Mouse (Mus musculus) limb, embryonic 14.5 days (tissue): ENCODE results near the gene Col15a1. TPM values are rescaled to one million over a fixed set of nuclear protein-coding genes. Genes with fewer than 3 reads are reported as not detected.

ENCODE experiments used
- ATAC-seq: fragments of 200-750 bp; cut with Nextera tagmentation; 2 replicates; pipeline ENCODE4 v1.8.0; 2017; ENCODE audit warnings: low read depth, moderate number of reproducible peaks, moderate TSS enrichment; ENCODE audit not compliant: low FRiP score
- DNase-seq: peaks from one replicate; pipeline ENCODE4 v3.0.0-alpha.2; 2015; ENCODE audit warnings: low spot score
- H3K27ac ChIP-seq: fragments of 300-500 bp; sonication (generic); replicated peaks from 2 replicates; pipeline ENCODE4 v1.5.1; 2014; ENCODE audit warnings: low read depth, mild to moderate bottlenecking, low read length, moderate library complexity, mixed read lengths
- H3K27me3 ChIP-seq: fragments of 300-500 bp; sonication (generic); 2 replicates; pipeline ENCODE4 v1.6.1; 2014; ENCODE audit warnings: low read length, mixed read lengths; ENCODE audit not compliant: control insufficient read depth, insufficient read depth
- H3K36me3 ChIP-seq: fragments of 300-500 bp; sonication (generic); 2 replicates; pipeline ENCODE4 v1.6.1; 2014; ENCODE audit warnings: mild to moderate bottlenecking, low read length, moderate library complexity, mixed read lengths; ENCODE audit not compliant: control insufficient read depth, insufficient read depth
- H3K4me1 ChIP-seq: fragments of 300-500 bp; sonication (generic); 2 replicates; pipeline ENCODE4 v1.6.1; 2014; ENCODE audit warnings: antibody characterized with exemption, low read length, mixed read lengths; ENCODE audit not compliant: control insufficient read depth, insufficient read depth
- H3K4me2 ChIP-seq: fragments of 300-500 bp; sonication (generic); replicated peaks from 2 replicates; pipeline ENCODE4 v1.6.1; 2014; ENCODE audit warnings: low read depth, mild to moderate bottlenecking, low read length, moderate library complexity; ENCODE audit not compliant: severe bottlenecking
- H3K4me3 ChIP-seq: fragments of 300-500 bp; sonication (generic); replicated peaks from 2 replicates; pipeline ENCODE4 v1.5.1; 2014; ENCODE audit warnings: low read length
- H3K9ac ChIP-seq: fragments of 300-500 bp; sonication (generic); 2 replicates; pipeline ENCODE4 v1.6.1; 2014; ENCODE audit warnings: mild to moderate bottlenecking, low read depth, low read length, moderate library complexity; ENCODE audit not compliant: severe bottlenecking
- H3K9me3 ChIP-seq: fragments of 300-500 bp; sonication (generic); 2 replicates; pipeline ENCODE4 v1.6.1; 2016; ENCODE audit warnings: low read length; ENCODE audit not compliant: control insufficient read depth
- POLR2A ChIP-seq: fragments of 200-500 bp; IDR thresholded peaks from 2 replicates; pipeline ENCODE4 v1.8.0; 2012; ENCODE audit warnings: inconsistent platforms, mild to moderate bottlenecking, moderate library complexity, borderline replicate concordance; ENCODE audit not compliant: insufficient read depth, insufficient read length; ENCODE audit errors: extremely low read depth
- WGBS: fragments of 180-500 bp; shearing (Covaris S2); extraction: QIAGEN DNeasy Blood & Tissue Kit; methylation state at CpG from one replicate; pipeline ENCODE4 v1.1.7; 2014; 5-methylcytosine and 5-hydroxymethylcytosine counted together
- polyA plus RNA-seq, 2 experiments: library from polyadenylated mRNA; depleted of rRNA in 1 of 2; stranded (reverse) in 1 of 2; unstranded in 1 of 2; fragments of >200 nt; fragmentation: Nextera tagmentation in 1 of 2; extraction: Ambion mirVana in 1 of 2; gene quantifications; 2 replicates each; pipeline versions ENCODE4 v1.2.1 to v1.2.3; 2012 to 2014

Col15a1 gene
- polyA plus RNA-seq, 2 experiments, result 30.6 to 86.3 TPM

DNA sequence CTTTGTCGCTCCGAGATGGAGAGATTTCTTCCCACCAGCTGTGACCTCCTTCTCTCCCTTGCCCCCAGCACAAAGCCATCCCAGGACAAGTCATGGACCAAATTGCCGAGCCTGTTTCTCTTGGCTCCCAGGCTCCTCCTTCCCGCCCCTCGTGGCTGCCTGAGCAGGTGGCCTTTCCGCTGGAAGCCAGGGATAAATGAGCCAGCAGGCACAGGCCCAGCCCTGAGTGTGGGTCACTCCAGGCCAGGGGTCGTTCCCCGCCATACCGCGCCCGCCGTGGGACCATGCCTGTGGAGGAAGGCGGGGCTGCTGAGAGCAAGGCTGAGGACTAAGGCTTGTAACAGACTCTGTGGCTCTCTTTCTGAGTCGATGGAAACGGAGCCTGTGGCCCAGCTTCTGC lies 29.3 kb downstream of the Col15a1 start:
- 29% methylated on average over 15 of the region's 15 CpGs for WGBS
- no peaks in the 10 kb centered on the region for H3K9me3 ChIP-seq
- H3K27me3 ChIP-seq, result no peaks in the 10 kb centered on the region
- TF ChIP-seq POLR2A, result no peak
- H3K27ac ChIP-seq, result no peak overlapping the region
- H3K4me2 ChIP-seq, result no peak overlapping the region
- no peak overlapping the region for H3K4me3 ChIP-seq
- H3K4me1 ChIP-seq, result peaks cover 11% of the 10 kb centered on the region; the same call in 1 of the 2 replicates
- ATAC-seq (no peak), DNase-seq (no peak)
- H3K36me3 ChIP-seq, result no peaks in the 10 kb centered on the region
- no peak overlapping the region for H3K9ac ChIP-seq

DNA sequence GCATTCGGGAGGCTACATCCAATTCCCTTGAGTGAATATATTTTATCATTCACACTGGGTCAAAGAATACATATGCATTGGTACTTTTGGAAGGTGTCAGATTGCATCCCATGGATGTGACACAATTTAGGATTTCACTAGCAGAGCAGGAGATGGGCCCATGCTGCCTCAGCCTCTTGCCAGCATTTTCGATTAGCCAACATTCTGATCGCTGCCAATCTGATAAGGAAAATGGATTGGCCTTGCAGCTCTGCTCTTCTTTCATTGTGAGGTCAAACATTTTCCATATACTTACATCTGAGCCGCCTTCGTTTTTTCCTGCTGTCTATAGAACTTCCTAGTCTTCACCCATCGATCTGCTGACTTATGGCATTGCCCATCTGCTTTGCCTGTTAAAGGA lies 31.2 kb downstream of the Col15a1 start:
- no peak overlapping the region for H3K4me2 ChIP-seq
- 84% methylated on average over 6 of the region's 6 CpGs for WGBS
- no peak overlapping the region for H3K4me3 ChIP-seq
- no peaks in the 10 kb centered on the region for H3K9me3 ChIP-seq
- no peak for TF ChIP-seq POLR2A
- H3K36me3 ChIP-seq, result no peaks in the 10 kb centered on the region
- no peak for ATAC-seq
- peaks cover 10% of the 10 kb centered on the region; the same call in 1 of the 2 replicates for H3K4me1 ChIP-seq
- no peak for DNase-seq
- no peak overlapping the region for H3K9ac ChIP-seq
- H3K27me3 ChIP-seq, result no peaks in the 10 kb centered on the region
- no peak overlapping the region for H3K27ac ChIP-seq

DNA sequence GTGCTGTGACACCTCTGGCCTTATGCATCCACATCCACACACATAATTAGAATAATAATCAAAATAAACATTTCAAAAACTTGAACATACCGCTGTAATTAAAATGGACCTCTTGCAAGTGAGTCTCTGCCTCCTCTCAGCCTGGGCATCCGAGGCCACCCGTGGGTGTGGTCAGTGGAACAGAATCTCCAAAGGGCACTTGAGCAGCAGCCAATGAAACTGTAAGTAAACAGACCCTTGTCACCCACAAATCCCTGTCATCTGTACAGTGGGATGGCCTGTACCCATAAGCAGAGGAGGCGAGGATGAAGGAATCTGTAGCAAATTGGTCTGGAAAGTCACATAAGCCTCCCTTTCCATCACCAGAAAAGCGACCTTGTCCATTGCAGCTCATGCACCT lies 32.9 kb downstream of the Col15a1 start:
- H3K4me3 ChIP-seq, result no peak overlapping the region
- 79% methylated on average over 5 of the region's 5 CpGs for WGBS
- H3K27me3 ChIP-seq, result no peaks in the 10 kb centered on the region
- ATAC-seq (no peak), DNase-seq (no peak)
- H3K4me1 ChIP-seq, result no peaks in the 10 kb centered on the region
- no peak overlapping the region for H3K9ac ChIP-seq
- no peaks in the 10 kb centered on the region for H3K36me3 ChIP-seq
- no peak for TF ChIP-seq POLR2A
- no peak overlapping the region for H3K4me2 ChIP-seq
- H3K27ac ChIP-seq, result no peak overlapping the region
- no peaks in the 10 kb centered on the region for H3K9me3 ChIP-seq

DNA sequence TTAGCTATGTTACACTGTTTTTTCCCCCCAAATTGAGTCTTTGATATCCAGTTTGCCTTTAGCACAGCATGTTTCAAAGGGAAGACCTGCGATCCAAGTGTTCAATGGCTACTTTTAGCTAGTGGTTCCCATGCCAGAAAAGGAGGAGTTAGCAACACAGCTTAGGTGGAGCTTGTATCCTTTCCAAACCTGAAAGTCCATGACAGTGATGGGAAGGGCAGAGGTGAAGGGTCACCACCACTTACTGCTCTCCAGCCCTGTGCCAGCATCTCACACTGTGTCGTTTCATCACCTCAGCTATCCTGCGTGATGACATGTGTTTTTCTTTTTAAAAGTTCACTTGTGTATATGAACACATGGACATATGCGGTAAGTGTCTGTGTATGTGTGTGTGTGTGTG lies 34.2 kb downstream of the Col15a1 start:
- DNase-seq (no peak), ATAC-seq (no peak)
- Histone ChIP-seq H3K36me3 (no peaks in the 10 kb centered on the region), H3K9ac (no peak overlapping the region), H3K4me1 (0 out of 2 replicates have a peak, but pooled peaks cover under 1% of the 10 kb centered on the region), H3K4me3 (no peak overlapping the region), H3K27ac (no peak overlapping the region), H3K4me2 (no peak overlapping the region), H3K9me3 (no peaks in the 10 kb centered on the region), H3K27me3 (no peaks in the 10 kb centered on the region)
- 71% methylated on average over 4 of the region's 4 CpGs for WGBS
- no peak for TF ChIP-seq POLR2A

DNA sequence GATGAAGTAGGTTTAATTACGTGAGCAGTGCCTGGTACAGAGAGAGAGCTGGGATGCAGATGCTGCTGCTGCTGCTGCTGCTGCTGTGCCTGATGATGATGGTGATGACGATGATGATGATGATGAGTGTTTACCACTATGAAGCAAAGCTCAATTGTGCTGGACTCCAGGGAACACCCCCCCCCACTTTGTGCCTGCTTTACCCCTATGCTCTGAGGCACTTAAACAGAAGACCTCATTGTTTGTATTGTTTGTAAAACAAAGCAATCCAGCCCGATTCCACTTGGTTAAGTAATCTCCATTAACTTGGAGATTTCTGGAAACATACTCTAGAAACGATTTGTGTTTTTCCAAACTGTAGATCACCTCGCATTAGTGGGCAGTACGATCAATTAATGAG lies 36.7 kb downstream of the Col15a1 start:
- no peaks in the 10 kb centered on the region for H3K9me3 ChIP-seq
- H3K27ac ChIP-seq, result no peak overlapping the region
- H3K4me3 ChIP-seq, result no peak overlapping the region
- DNase-seq, result no peak
- ATAC-seq, result no peak
- 0 out of 2 replicates have a peak, but pooled peaks cover 5% of the 10 kb centered on the region for H3K4me1 ChIP-seq
- TF ChIP-seq POLR2A, result no peak
- no peaks in the 10 kb centered on the region for H3K27me3 ChIP-seq
- no peak overlapping the region for H3K4me2 ChIP-seq
- 60% methylated on average over 6 of the region's 6 CpGs for WGBS
- H3K36me3 ChIP-seq, result no peaks in the 10 kb centered on the region
- H3K9ac ChIP-seq, result no peak overlapping the region

DNA sequence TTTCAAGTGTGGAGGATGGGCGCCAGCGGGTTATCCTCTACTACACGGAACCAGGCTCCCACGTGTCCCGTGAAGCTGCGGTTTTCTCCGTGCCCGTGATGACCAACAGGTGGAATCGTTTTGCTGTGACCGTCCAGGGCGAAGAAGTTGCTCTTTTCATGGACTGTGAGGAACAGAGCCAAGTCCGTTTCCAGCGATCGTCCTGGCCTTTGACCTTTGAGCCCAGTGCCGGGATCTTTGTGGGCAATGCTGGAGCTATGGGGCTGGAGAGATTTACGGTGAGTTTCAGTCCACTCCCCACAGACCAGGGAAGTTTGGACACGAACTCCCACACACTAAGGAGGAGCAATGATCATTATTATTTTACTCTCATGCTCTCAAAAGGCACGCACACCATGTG lies 37.7 kb downstream of the Col15a1 start:
- no peak overlapping the region for H3K4me2 ChIP-seq

More for the DNA sequence above, 37.7 kb downstream of the Col15a1 start:
- no peak for ATAC-seq
- Histone ChIP-seq H3K4me1 (0 out of 2 replicates have a peak, but pooled peaks cover 5% of the 10 kb centered on the region), H3K9ac (no peak overlapping the region), H3K27me3 (no peaks in the 10 kb centered on the region), H3K4me3 (no peak overlapping the region), H3K27ac (no peak overlapping the region), H3K36me3 (no peaks in the 10 kb centered on the region), H3K9me3 (no peaks in the 10 kb centered on the region)
- DNase-seq, result no peak
- WGBS, result 86% methylated on average over 18 of the region's 18 CpGs
- no peak for TF ChIP-seq POLR2A
